Mouse (Mus musculus): ENCODE data around the gene Btnl10.

- no peak for TF ChIP-seq CTCF (IDR thresholded peaks at IDR 0.05; ENCODE audit: borderline replicate concordance, extremely low read depth, insufficient read depth, insufficient read length)
- TF ChIP-seq POLR2A (IDR thresholded peaks at IDR 0.05; ENCODE audit: borderline replicate concordance, extremely low read depth, insufficient read depth, insufficient read length, poor library complexity, severe bottlenecking) = peak; percentile 97
These were observed 20.8 kb downstream of the Btnl10 start, which contains the start of gene Rnf187 for GRCm38 (mm10) chr11:58938322-58939087.
